Mouse (Mus musculus): ENCODE results near the gene Tmem107. TPM values are rescaled to one million over a fixed set of nuclear protein-coding genes. Genes with fewer than 3 reads are reported as not detected.

Tmem107 gene
- polyA plus RNA-seq, 1 experiment from 2014 or later = 29.2 TPM

GRCm38 (mm10) chr11:69098762-69099091 lies 28.1 kb downstream of the Tmem107 start:
- H3K4me2 ChIP-seq = peak overlapping the region; percentile 93
- WGBS = 0% methylated on average over 19 of the region's 19 CpGs
- ATAC-seq (ENCODE audit: low read depth) = peak; percentile 5
- peak overlapping the region; percentile 84 for H3K9ac ChIP-seq
- peak overlapping the region; percentile 63 for H3K4me3 ChIP-seq
- peaks cover 71% of the 10 kb centered on the region for H3K4me1 ChIP-seq (replicated peaks)
- H3K27ac ChIP-seq (replicated peaks) = peak overlapping the region; percentile 89
- H3K9me3 ChIP-seq = no peaks in the 10 kb centered on the region
- peaks cover 31% of the 10 kb centered on the region for H3K36me3 ChIP-seq
- H3K27me3 ChIP-seq = no peaks in the 10 kb centered on the region; the same call in 1 of the 2 replicates

GRCm38 (mm10) chr11:69099177-69099914 lies 28.7 kb downstream of the Tmem107 start:
- H3K4me3 ChIP-seq = peak overlapping the region; percentile 63
- no peak for ATAC-seq (ENCODE audit: low read depth)
- H3K9ac ChIP-seq = peak overlapping the region; percentile 84
- no peaks in the 10 kb centered on the region for H3K9me3 ChIP-seq
- H3K27me3 ChIP-seq = no peaks in the 10 kb centered on the region; the same call in 1 of the 2 replicates
- peak overlapping the region; percentile 89 for H3K27ac ChIP-seq (replicated peaks)
- H3K4me1 ChIP-seq (replicated peaks) = peaks cover 65% of the 10 kb centered on the region
- peak overlapping the region; percentile 93 for H3K4me2 ChIP-seq
- peaks cover 38% of the 10 kb centered on the region for H3K36me3 ChIP-seq
- WGBS = 1% methylated on average over 22 of the region's 22 CpGs

DNA sequence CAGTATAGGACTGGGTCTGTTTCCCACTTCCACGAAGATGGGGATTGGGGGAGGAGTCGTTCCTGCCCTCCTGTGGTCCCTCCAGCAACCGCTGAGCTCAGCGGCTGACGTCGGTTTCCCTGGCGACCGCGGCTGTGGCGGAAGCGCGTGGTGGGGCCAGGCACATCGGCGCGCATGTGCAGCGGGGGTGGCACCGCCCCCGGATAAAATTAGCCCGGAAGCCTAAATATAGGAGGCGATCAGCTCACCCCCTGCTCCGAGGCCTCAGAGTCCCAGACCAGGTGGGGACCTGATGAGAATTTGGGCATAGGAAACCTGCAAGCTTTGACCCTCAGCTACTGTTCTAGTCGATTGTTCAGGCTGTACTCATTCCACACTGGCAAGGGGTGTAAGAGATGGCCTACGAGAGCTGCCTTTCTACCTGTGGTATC lies 29.3 kb downstream of the Tmem107 start:
- H3K36me3 ChIP-seq = peaks cover 43% of the 10 kb centered on the region
- H3K27me3 ChIP-seq = no peaks in the 10 kb centered on the region; the same call in 1 of the 2 replicates
- H3K4me3 ChIP-seq = peak overlapping the region; percentile 63
- H3K27ac ChIP-seq (replicated peaks) = peak overlapping the region; percentile 89
- H3K4me2 ChIP-seq = peak overlapping the region; percentile 93
- peak; percentile 38 for ATAC-seq (ENCODE audit: low read depth)
- peak overlapping the region; percentile 84 for H3K9ac ChIP-seq
- WGBS = under 1% methylated on average over 23 of the region's 23 CpGs
- no peaks in the 10 kb centered on the region for H3K9me3 ChIP-seq
- peaks cover 62% of the 10 kb centered on the region for H3K4me1 ChIP-seq (replicated peaks)

- 92% methylated on average over 20 of the region's 20 CpGs for WGBS
- H3K4me1 ChIP-seq (replicated peaks) = peaks cover 54% of the 10 kb centered on the region
- H3K4me2 ChIP-seq = peak overlapping the region; percentile 93
Observed at GRCm38 (mm10) chr11:69100639-69101360, 30.2 kb downstream of the Tmem107 start.

DNA sequence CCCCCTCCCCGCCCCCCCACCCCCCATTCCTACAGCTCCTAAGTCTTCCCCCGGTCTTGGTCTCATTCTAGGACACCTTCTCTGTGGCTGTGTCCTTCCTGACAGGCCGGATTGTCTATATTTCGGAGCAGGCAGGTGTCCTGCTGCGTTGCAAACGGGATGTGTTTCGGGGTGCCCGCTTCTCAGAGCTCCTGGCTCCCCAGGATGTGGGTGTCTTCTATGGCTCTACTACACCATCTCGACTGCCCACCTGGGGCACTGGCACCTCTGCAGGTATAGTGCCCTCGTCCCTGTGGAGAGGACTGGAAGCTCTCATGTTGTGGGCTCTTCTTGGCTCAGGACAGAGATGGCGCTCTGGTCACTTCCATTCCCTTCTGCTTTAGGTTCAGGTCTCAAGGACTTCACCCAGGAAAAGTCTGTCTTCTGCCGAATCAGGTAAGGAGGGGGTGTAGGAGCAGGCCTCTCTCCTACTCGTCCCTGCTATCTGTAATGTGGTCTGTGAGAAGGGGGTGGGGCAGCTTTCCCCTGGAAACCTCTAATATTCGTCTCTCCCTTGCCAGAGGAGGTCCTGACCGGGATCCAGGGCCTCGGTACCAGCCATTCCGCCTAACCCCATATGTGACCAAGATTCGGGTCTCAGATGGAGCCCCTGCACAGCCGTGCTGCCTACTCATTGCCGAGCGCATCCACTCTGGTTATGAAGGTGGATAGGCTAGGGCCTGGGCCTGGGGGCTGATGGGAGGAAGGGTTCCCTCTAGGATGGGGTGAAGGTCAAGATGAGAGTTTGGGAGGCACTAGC lies 31.2 kb downstream of the Tmem107 start:
- no peak overlapping the region for H3K27ac ChIP-seq (replicated peaks)
- no peaks in the 10 kb centered on the region for H3K9me3 ChIP-seq
- H3K4me1 ChIP-seq (replicated peaks) = peaks cover 44% of the 10 kb centered on the region
- no peak for ATAC-seq (ENCODE audit: low read depth)
- 91% methylated on average over 21 of the region's 21 CpGs for WGBS
- peaks cover 62% of the 10 kb centered on the region for H3K36me3 ChIP-seq
- H3K4me2 ChIP-seq = no peak overlapping the region
- H3K27me3 ChIP-seq = no peaks in the 10 kb centered on the region
- H3K9ac ChIP-seq = no peak overlapping the region
- H3K4me3 ChIP-seq = no peak overlapping the region

More at GRCm38 (mm10) chr11:69100639-69101360, 30.2 kb downstream of the Tmem107 start:
- H3K4me3 ChIP-seq = peak overlapping the region; percentile 63
- H3K27ac ChIP-seq (replicated peaks) = 0 out of 2 replicates have a peak overlapping the region, but pooled peaks have one; percentile 89
- no peak for ATAC-seq (ENCODE audit: low read depth)
- H3K36me3 ChIP-seq = peaks cover 52% of the 10 kb centered on the region
- H3K9me3 ChIP-seq = no peaks in the 10 kb centered on the region
- H3K9ac ChIP-seq = peak overlapping the region; percentile 84
- no peaks in the 10 kb centered on the region; the same call in 1 of the 2 replicates for H3K27me3 ChIP-seq

DNA sequence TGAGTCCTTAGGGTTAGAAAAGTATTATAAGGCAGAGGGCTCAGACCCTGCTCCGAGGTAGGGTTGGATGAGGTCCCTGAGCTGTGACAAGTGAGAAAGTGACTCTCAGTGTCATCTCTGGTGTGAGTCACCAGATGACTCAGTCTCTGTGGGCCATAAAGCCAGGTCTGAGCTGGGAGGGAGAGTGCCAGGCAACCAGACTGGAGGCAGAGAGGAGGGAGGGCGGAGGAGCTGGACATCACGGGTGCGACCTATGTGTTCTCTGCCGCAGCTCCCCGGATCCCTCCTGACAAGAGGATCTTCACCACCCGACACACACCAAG lies 31.8 kb downstream of the Tmem107 start:
- Histone ChIP-seq H3K36me3 (peaks cover 68% of the 10 kb centered on the region), H3K9me3 (no peaks in the 10 kb centered on the region)

DNA sequence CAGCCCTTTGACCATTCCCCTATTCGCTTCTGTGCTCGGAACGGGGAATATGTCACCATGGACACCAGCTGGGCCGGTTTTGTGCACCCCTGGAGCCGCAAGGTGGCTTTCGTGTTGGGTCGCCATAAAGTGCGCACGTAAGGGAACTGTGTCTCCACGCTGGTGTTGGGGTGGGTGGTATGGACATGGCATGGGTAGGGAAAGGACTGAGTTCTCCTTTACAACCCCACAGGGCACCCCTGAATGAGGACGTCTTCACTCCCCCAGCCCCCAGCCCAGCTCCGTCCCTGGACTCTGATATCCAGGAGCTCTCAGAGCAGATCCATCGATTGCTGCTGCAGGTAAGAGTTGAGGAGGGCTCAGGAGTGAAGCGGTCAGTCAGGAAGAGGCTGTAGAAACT lies 32.5 kb downstream of the Tmem107 start:
- Histone ChIP-seq H3K9ac (no peak overlapping the region), H3K9me3 (no peaks in the 10 kb centered on the region), H3K27ac (replicated peaks) (no peak overlapping the region), H3K4me1 (replicated peaks) (peaks cover 31% of the 10 kb centered on the region), H3K4me3 (no peak overlapping the region), H3K4me2 (no peak overlapping the region), H3K27me3 (no peaks in the 10 kb centered on the region), H3K36me3 (peaks cover 75% of the 10 kb centered on the region)
- ATAC-seq (ENCODE audit: low read depth) = no peak
- 94% methylated on average over 14 of the region's 14 CpGs for WGBS

More for the DNA sequence above, 31.8 kb downstream of the Tmem107 start:
- WGBS = 95% methylated on average over 7 of the region's 7 CpGs
- no peak overlapping the region for H3K4me3 ChIP-seq
- H3K9ac ChIP-seq = no peak overlapping the region
- H3K27me3 ChIP-seq = no peaks in the 10 kb centered on the region
- peaks cover 39% of the 10 kb centered on the region for H3K4me1 ChIP-seq (replicated peaks)
- no peak for ATAC-seq (ENCODE audit: low read depth)
- H3K4me2 ChIP-seq = no peak overlapping the region
- no peak overlapping the region for H3K27ac ChIP-seq (replicated peaks)

- H3K36me3 ChIP-seq = peaks cover 82% of the 10 kb centered on the region
- no peak overlapping the region for H3K4me2 ChIP-seq
- peaks cover 24% of the 10 kb centered on the region for H3K4me1 ChIP-seq (replicated peaks)
- WGBS = 92% methylated on average over 15 of the region's 15 CpGs
- H3K9ac ChIP-seq = no peak overlapping the region
- H3K4me3 ChIP-seq = no peak overlapping the region
- no peak overlapping the region for H3K27ac ChIP-seq (replicated peaks)
- H3K9me3 ChIP-seq = no peaks in the 10 kb centered on the region
- no peak for ATAC-seq (ENCODE audit: low read depth)
- H3K27me3 ChIP-seq = no peaks in the 10 kb centered on the region
Observed at GRCm38 (mm10) chr11:69103531-69104435, 33.2 kb downstream of the Tmem107 start.

GRCm38 (mm10) chr11:69104487-69104886 lies 33.9 kb downstream of the Tmem107 start:
- Histone ChIP-seq H3K36me3 (peaks cover 89% of the 10 kb centered on the region), H3K4me2 (no peak overlapping the region), H3K9ac (no peak overlapping the region), H3K9me3 (no peaks in the 10 kb centered on the region), H3K4me1 (replicated peaks) (peaks cover 17% of the 10 kb centered on the region), H3K27ac (replicated peaks) (no peak overlapping the region), H3K4me3 (no peak overlapping the region), H3K27me3 (no peaks in the 10 kb centered on the region)
- WGBS = 91% methylated on average over 14 of the region's 14 CpGs
- no peak for ATAC-seq (ENCODE audit: low read depth)

DNA sequence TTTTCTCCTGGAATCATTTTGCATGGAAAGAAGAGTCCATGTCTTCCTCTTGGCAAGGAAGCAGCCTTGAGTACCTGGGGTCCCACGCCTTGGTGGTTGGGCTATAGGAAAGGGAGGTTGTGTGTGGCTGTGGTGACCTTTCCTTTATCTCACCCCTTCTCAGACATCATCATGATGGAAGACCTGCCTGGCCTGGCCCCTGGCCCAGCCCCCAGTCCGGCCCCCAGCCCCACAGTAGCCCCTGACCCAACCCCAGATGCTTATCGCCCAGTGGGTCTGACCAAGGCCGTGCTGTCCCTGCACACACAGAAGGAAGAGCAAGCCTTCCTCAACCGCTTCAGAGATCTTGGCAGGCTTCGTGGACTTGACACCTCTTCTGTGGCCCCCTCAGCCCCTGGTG lies 34.6 kb downstream of the Tmem107 start:
- Histone ChIP-seq H3K27me3 (no peaks in the 10 kb centered on the region), H3K36me3 (peaks cover 90% of the 10 kb centered on the region), H3K27ac (replicated peaks) (no peak overlapping the region), H3K4me1 (replicated peaks) (peaks cover 15% of the 10 kb centered on the region), H3K4me3 (no peak overlapping the region), H3K9me3 (no peaks in the 10 kb centered on the region), H3K4me2 (no peak overlapping the region), H3K9ac (no peak overlapping the region)
- 89% methylated on average over 6 of the region's 6 CpGs for WGBS
- ATAC-seq (ENCODE audit: low read depth) = no peak

- Histone ChIP-seq H3K4me3 (no peak overlapping the region), H3K9ac (no peak overlapping the region), H3K36me3 (peaks cover 88% of the 10 kb centered on the region), H3K4me1 (replicated peaks) (peaks cover 13% of the 10 kb centered on the region), H3K9me3 (no peaks in the 10 kb centered on the region), H3K27me3 (no peaks in the 10 kb centered on the region), H3K4me2 (no peak overlapping the region), H3K27ac (replicated peaks) (no peak overlapping the region)
- no peak for ATAC-seq (ENCODE audit: low read depth)
- 98% methylated on average over 2 of the region's 2 CpGs for WGBS
Observed at GRCm38 (mm10) chr11:69105796-69106195, 35.2 kb downstream of the Tmem107 start.
